In genomic region chr11:10570489-10570888, GRCm38 (mm10) we compare ENCODE assay signal across 20 mouse cellular contexts.
"Had no signal": no experiment of that assay in that cellular context is flagged by ENCODE, and none has a peak within 500 bp of the region (broad histone marks: within the 10 kb centered on the region; RNA-seq: fewer than 3 reads in every experiment).

No protein-coding gene starts in this region.

- DNase-seq: kidney, adult 18-20 months; kidney, adult 9 months; kidney, postnatal 14 days; kidney, postnatal 4 days; left cerebral cortex, postnatal 4 days; lung, adult 18-20 months; lung, postnatal 10 days; lung, postnatal 4 days; retina, postnatal 1 day; right cerebral cortex, postnatal 25 days; spleen, adult 18-20 months; thymus, postnatal 25 days had no signal

- H3K9ac ChIP-seq: limb, embryonic 12.5 days; limb, embryonic 15.5 days; liver, embryonic 15.5 days; lung, embryonic 15.5 days; neural tube, embryonic 13.5 days; stomach, embryonic 15.5 days had no signal

- H3K4me1 ChIP-seq: limb, embryonic 12.5 days; limb, embryonic 15.5 days; liver, embryonic 15.5 days; lung, embryonic 15.5 days; neural tube, embryonic 13.5 days; stomach, embryonic 15.5 days had no signal

- H3K9me3 ChIP-seq: limb, embryonic 12.5 days; limb, embryonic 15.5 days; liver, embryonic 15.5 days; lung, embryonic 15.5 days; neural tube, embryonic 13.5 days; stomach, embryonic 15.5 days had no signal

- H3K4me3 ChIP-seq: limb, embryonic 12.5 days; limb, embryonic 15.5 days; liver, embryonic 15.5 days; lung, embryonic 15.5 days; myocyte; neural tube, embryonic 13.5 days; stomach, embryonic 15.5 days had no signal

- H3K36me3 ChIP-seq: limb, embryonic 12.5 days; limb, embryonic 15.5 days; liver, embryonic 15.5 days; lung, embryonic 15.5 days; neural tube, embryonic 13.5 days; stomach, embryonic 15.5 days had no signal

- H3K27me3 ChIP-seq: limb, embryonic 12.5 days; limb, embryonic 15.5 days; liver, embryonic 15.5 days; lung, embryonic 15.5 days; neural tube, embryonic 13.5 days; stomach, embryonic 15.5 days had no signal

- H3K27ac ChIP-seq: limb, embryonic 12.5 days; limb, embryonic 15.5 days; liver, embryonic 15.5 days; lung, embryonic 15.5 days; neural tube, embryonic 13.5 days; stomach, embryonic 15.5 days had no signal

- H3K4me2 ChIP-seq: limb, embryonic 12.5 days; limb, embryonic 15.5 days; liver, embryonic 11.5 days; liver, embryonic 15.5 days; lung, embryonic 15.5 days; neural tube, embryonic 13.5 days; stomach, embryonic 15.5 days had no signal
